In genomic region chr1:138912928-138913327, GRCm38 (mm10) we compare ENCODE assay signal across 10 mouse cellular contexts. TPM values are rescaled to one million over a fixed set of nuclear protein-coding genes. Genes with fewer than 3 reads are reported as not detected.
A peak's percentile ranks its signal among the peaks of the same experiment; 100 is the strongest.
DNase-seq lines count a peak whose midpoint lies in the region; ATAC-seq lines count a peak whose summit lies in the region.
"Had no signal": no experiment of that assay in that cellular context is flagged by ENCODE, and none has a peak within 500 bp of the region (broad histone marks: within the 10 kb centered on the region; RNA-seq: fewer than 3 reads in every experiment).

No protein-coding gene starts in this region.

- no peaks in the 10 kb centered on the region for H3K27me3 ChIP-seq in kidney, embryonic 14.5 days (ENCODE audit: control insufficient read depth, insufficient read depth, low read length)
- no peaks in the 10 kb centered on the region for H3K27me3 ChIP-seq in intestine, embryonic 16.5 days (replicated peaks; ENCODE audit: control insufficient read depth, insufficient read depth, low read length)
- H3K27me3 ChIP-seq: liver, embryonic 13.5 days had no signal

- H3K9me3 ChIP-seq in kidney, embryonic 14.5 days (ENCODE audit: control insufficient read depth, low read length): no peaks in the 10 kb centered on the region
- no peaks in the 10 kb centered on the region for H3K9me3 ChIP-seq in intestine, embryonic 16.5 days (ENCODE audit: control insufficient read depth, low read length)
- H3K9me3 ChIP-seq: liver, embryonic 13.5 days had no signal

- no peak overlapping the region for H3K4me3 ChIP-seq in kidney, embryonic 14.5 days (ENCODE audit: low read length)
- H3K4me3 ChIP-seq in brown adipose tissue, adult 24 weeks (ENCODE audit: insufficient read depth, low read depth, low read length): peak overlapping the region; percentile 38
- no peak overlapping the region for H3K4me3 ChIP-seq in intestine, embryonic 16.5 days (ENCODE audit: low read length)
- H3K4me3 ChIP-seq: liver, embryonic 13.5 days; myocyte had no signal

- peak; percentile 75 for ATAC-seq in kidney, embryonic 14.5 days (ENCODE audit: low FRiP score, low TSS enrichment)
- peak; percentile 64 for ATAC-seq in intestine, embryonic 16.5 days

- no peaks in the 10 kb centered on the region for H3K36me3 ChIP-seq in kidney, embryonic 14.5 days (ENCODE audit: control insufficient read depth, insufficient read depth, low read length)
- H3K36me3 ChIP-seq in intestine, embryonic 16.5 days (ENCODE audit: control insufficient read depth, insufficient read depth, low read length): no peaks in the 10 kb centered on the region
- H3K36me3 ChIP-seq: liver, embryonic 13.5 days had no signal

- H3K27ac ChIP-seq in kidney, embryonic 14.5 days (ENCODE audit: low read depth, low read length): no peak overlapping the region
- 0 out of 2 replicates have a peak overlapping the region, but pooled peaks have one; percentile 20 for H3K27ac ChIP-seq in brown adipose tissue, adult 24 weeks (replicated peaks; ENCODE audit: low read depth, low read length)
- no peak overlapping the region for H3K27ac ChIP-seq in intestine, embryonic 16.5 days (ENCODE audit: low read length)
- H3K27ac ChIP-seq: liver, embryonic 13.5 days had no signal

- WGBS in kidney, embryonic 14.5 days: 24% methylated on average over 5 of the region's 5 CpGs
- WGBS in intestine, embryonic 16.5 days: 30% methylated on average over 5 of the region's 5 CpGs

- H3K4me1 ChIP-seq in kidney, embryonic 14.5 days (ENCODE audit: control insufficient read depth, insufficient read depth, low read length): no peaks in the 10 kb centered on the region
- no peaks in the 10 kb centered on the region for H3K4me1 ChIP-seq in brown adipose tissue, adult 24 weeks (ENCODE audit: control insufficient read depth, insufficient read depth, insufficient read length, low read length)
- no peaks in the 10 kb centered on the region for H3K4me1 ChIP-seq in intestine, embryonic 16.5 days (ENCODE audit: control insufficient read depth, insufficient read depth, low read length)
- H3K4me1 ChIP-seq: liver, embryonic 13.5 days had no signal

- DNase-seq in adrenal gland, adult 2 months: peak; percentile 46
- DNase-seq in adrenal gland, postnatal 25 days: no peak
- DNase-seq in kidney, adult 8-10 months: no peak
- no peak for DNase-seq in cerebellum, postnatal 14 days
- DNase-seq in cerebellum, adult 18-20 months: no peak
- DNase-seq: liver, embryonic 13.5 days had no signal

- H3K9ac ChIP-seq in kidney, embryonic 14.5 days (ENCODE audit: low read depth, low read length): no peak overlapping the region
- no peak overlapping the region for H3K9ac ChIP-seq in intestine, embryonic 16.5 days (ENCODE audit: low read depth, low read length)
- H3K9ac ChIP-seq: liver, embryonic 13.5 days had no signal

- H3K4me2 ChIP-seq in kidney, embryonic 14.5 days (replicated peaks; ENCODE audit: low read depth, low read length): peak overlapping the region; percentile 8; the same call in 1 of the 2 replicates
- H3K4me2 ChIP-seq in intestine, embryonic 16.5 days (ENCODE audit: low read depth, low read length): peak overlapping the region; percentile 31; the same call in 1 of the 2 replicates

RNA-seq across cellular contexts. Expression of gene Dennd1b, which starts 50.3 kb away (rescaled TPM):
- total RNA-seq in adrenal gland, adult 2 months (2021): 10 to 100 TPM; 22.0 to 26.3 TPM
- polyA plus RNA-seq in adrenal gland, adult 2 months (2012; rRNA removed): 3.3 and 3.4 TPM in 2 replicates
- 27.8 and 30.9 TPM in 2 replicates for total RNA-seq in adrenal gland, postnatal 25 days (2021)
- 10.7 and 13.1 TPM in 2 replicates for polyA plus RNA-seq in kidney, embryonic 14.5 days (2014; fragmentation: Nextera tagmentation; extraction: Ambion mirVana)
- 2.8 and 4.2 TPM in 2 replicates for polyA plus RNA-seq in brown adipose tissue, adult 24 weeks (2012; ENCODE audit: insufficient read depth, insufficient read length, missing spikeins)
- polyA plus RNA-seq in intestine, embryonic 16.5 days (2015; fragmentation: Nextera tagmentation; extraction: Ambion mirVana): 5.3 and 6.6 TPM in 2 replicates

RNA-seq across cellular contexts. Expression of gene 2310009B15Rik, which starts 56.3 kb away (rescaled TPM):
- 10 to 100 TPM; 13.1 to 18.2 TPM for total RNA-seq in adrenal gland, adult 2 months (2021)
- polyA plus RNA-seq in adrenal gland, adult 2 months (2012; rRNA removed): 35.0 and 45.3 TPM in 2 replicates
- 11.3 and 21.2 TPM in 2 replicates for total RNA-seq in adrenal gland, postnatal 25 days (2021)
- 47.8 and 58.4 TPM in 2 replicates for polyA plus RNA-seq in kidney, embryonic 14.5 days (2014; fragmentation: Nextera tagmentation; extraction: Ambion mirVana)
- 18.4 and 24.5 TPM in 2 replicates for polyA plus RNA-seq in brown adipose tissue, adult 24 weeks (2012; ENCODE audit: insufficient read depth, insufficient read length, missing spikeins)
- polyA plus RNA-seq in intestine, embryonic 16.5 days (2015; fragmentation: Nextera tagmentation; extraction: Ambion mirVana): 28.1 and 32.0 TPM in 2 replicates
